ENCODE assay signal across 8 mouse cellular contexts in genomic region chr7:27650949-27651348, GRCm38 (mm10). TPM values are rescaled to one million over a fixed set of nuclear protein-coding genes. Genes with fewer than 3 reads are reported as not detected.
DNase-seq lines count a peak whose midpoint lies in the region; ATAC-seq lines count a peak whose summit lies in the region.

No protein-coding gene starts in this region.

- WGBS in heart, embryonic 10.5 days, result 6% methylated on average over 10 of the region's 10 CpGs
- 7% methylated on average over 10 of the region's 10 CpGs for WGBS in forebrain, embryonic 16.5 days
- 9% methylated on average over 10 of the region's 10 CpGs for WGBS in hindbrain, embryonic 12.5 days

- H3K9ac ChIP-seq in forebrain, embryonic 16.5 days (replicated peaks; ENCODE audit: low read depth, low read length), result no peak overlapping the region
- H3K9ac ChIP-seq in hindbrain, embryonic 12.5 days, result no peak overlapping the region

- no peaks in the 10 kb centered on the region for H3K36me3 ChIP-seq in heart, embryonic 10.5 days
- no peaks in the 10 kb centered on the region for H3K36me3 ChIP-seq in forebrain, embryonic 16.5 days (ENCODE audit: control insufficient read depth, insufficient read depth)
- H3K36me3 ChIP-seq in hindbrain, embryonic 12.5 days, result peaks cover 3% of the 10 kb centered on the region; the same call in 1 of the 2 replicates

- ATAC-seq in forebrain, embryonic 16.5 days, result no peak
- no peak for ATAC-seq in hindbrain, embryonic 12.5 days (ENCODE audit: low FRiP score)

- peak; percentile 92 for DNase-seq in heart, adult 11 months
- DNase-seq in heart, embryonic 10.5 days (ENCODE audit: low spot score), result no peak
- DNase-seq in cerebellum, adult 11-12 months, result peak; percentile 79
- peak; percentile 65 to 66 for DNase-seq in layer of hippocampus, postnatal 36 days
- peak; percentile 62 to 79 for DNase-seq in lung, postnatal 4 days
- DNase-seq in spleen, adult 12 weeks (ENCODE audit: low spot score), result peak; percentile 53

- H3K9me3 ChIP-seq in heart, embryonic 10.5 days, result no peaks in the 10 kb centered on the region
- no peaks in the 10 kb centered on the region for H3K9me3 ChIP-seq in forebrain, embryonic 16.5 days (ENCODE audit: control insufficient read depth, low read length)
- no peaks in the 10 kb centered on the region for H3K9me3 ChIP-seq in hindbrain, embryonic 12.5 days (replicated peaks)

- no peak overlapping the region for H3K27ac ChIP-seq in heart, embryonic 10.5 days
- no peak overlapping the region for H3K27ac ChIP-seq in forebrain, embryonic 16.5 days (ENCODE audit: low read length)
- no peak overlapping the region for H3K27ac ChIP-seq in hindbrain, embryonic 12.5 days

- H3K4me1 ChIP-seq in heart, embryonic 10.5 days, result peaks cover 8% of the 10 kb centered on the region
- H3K4me1 ChIP-seq in forebrain, embryonic 16.5 days (replicated peaks; ENCODE audit: control insufficient read depth, insufficient read depth, low read length), result peaks cover 21% of the 10 kb centered on the region
- H3K4me1 ChIP-seq in hindbrain, embryonic 12.5 days, result peaks cover 9% of the 10 kb centered on the region

- no peak overlapping the region for H3K4me3 ChIP-seq in heart, embryonic 10.5 days
- H3K4me3 ChIP-seq in forebrain, embryonic 16.5 days (replicated peaks; ENCODE audit: low read length), result no peak overlapping the region
- H3K4me3 ChIP-seq in hindbrain, embryonic 12.5 days, result no peak overlapping the region

- peaks cover 47% of the 10 kb centered on the region for H3K27me3 ChIP-seq in heart, embryonic 10.5 days (ENCODE audit: insufficient read depth, poor library complexity, severe bottlenecking)
- H3K27me3 ChIP-seq in forebrain, embryonic 16.5 days (replicated peaks; ENCODE audit: control insufficient read depth, insufficient read depth, low read length), result no peaks in the 10 kb centered on the region
- H3K27me3 ChIP-seq in hindbrain, embryonic 12.5 days, result peaks cover 37% of the 10 kb centered on the region

- peak overlapping the region; percentile 17; the same call in 1 of the 2 replicates for H3K4me2 ChIP-seq in forebrain, embryonic 16.5 days (ENCODE audit: low read length)
- H3K4me2 ChIP-seq in hindbrain, embryonic 12.5 days (replicated peaks), result 0 out of 2 replicates have a peak overlapping the region, but pooled peaks have one; percentile 13

RNA-seq across cellular contexts. Expression of gene Ttc9b, which starts 2.8 kb away (rescaled TPM):
- polyA plus RNA-seq in heart, embryonic 10.5 days (2016; fragmentation: Nextera tagmentation; extraction: Ambion mirVana), result not detected in 2 replicates
- 56.2 and 65.7 TPM in 2 replicates for polyA plus RNA-seq in forebrain, embryonic 16.5 days (2015; fragmentation: Nextera tagmentation; extraction: Ambion mirVana)
- 19.7 and 20.4 TPM in 2 replicates for polyA plus RNA-seq in hindbrain, embryonic 12.5 days (2016; fragmentation: Nextera tagmentation; extraction: Ambion mirVana)
- total RNA-seq in layer of hippocampus, postnatal 36 days (2021), result 10 to 100 TPM; 45.8 to 48.2 TPM

RNA-seq across cellular contexts. Expression of gene Map3k10, which starts 23.4 kb away (rescaled TPM):
- 4.5 and 10.6 TPM in 2 replicates for polyA plus RNA-seq in heart, embryonic 10.5 days (2016; fragmentation: Nextera tagmentation; extraction: Ambion mirVana)
- 10.6 and 14.3 TPM in 2 replicates for polyA plus RNA-seq in forebrain, embryonic 16.5 days (2015; fragmentation: Nextera tagmentation; extraction: Ambion mirVana)
- polyA plus RNA-seq in hindbrain, embryonic 12.5 days (2016; fragmentation: Nextera tagmentation; extraction: Ambion mirVana), result 18.8 and 19.8 TPM in 2 replicates
- total RNA-seq in layer of hippocampus, postnatal 36 days (2021), result 100 to 1,000 TPM; 177 to 185 TPM

RNA-seq across cellular contexts. Expression of gene Zfp607b, which starts 38.2 kb away (rescaled TPM):
- polyA plus RNA-seq in heart, embryonic 10.5 days (2016; fragmentation: Nextera tagmentation; extraction: Ambion mirVana), result 1.6 and 2.5 TPM in 2 replicates
- polyA plus RNA-seq in forebrain, embryonic 16.5 days (2015; fragmentation: Nextera tagmentation; extraction: Ambion mirVana), result 13.8 and 14.5 TPM in 2 replicates
- polyA plus RNA-seq in hindbrain, embryonic 12.5 days (2016; fragmentation: Nextera tagmentation; extraction: Ambion mirVana), result 6.9 and 8.7 TPM in 2 replicates
- total RNA-seq in layer of hippocampus, postnatal 36 days (2021), result 10 to 100 TPM; 10.0 to 10.3 TPM

RNA-seq across cellular contexts. Expression of gene Akt2, which starts 59.6 kb away (rescaled TPM):
- polyA plus RNA-seq in heart, embryonic 10.5 days (2016; fragmentation: Nextera tagmentation; extraction: Ambion mirVana), result 94.8 and 106 TPM in 2 replicates
- 83.7 and 99.3 TPM in 2 replicates for polyA plus RNA-seq in forebrain, embryonic 16.5 days (2015; fragmentation: Nextera tagmentation; extraction: Ambion mirVana)
- polyA plus RNA-seq in hindbrain, embryonic 12.5 days (2016; fragmentation: Nextera tagmentation; extraction: Ambion mirVana), result 85.0 and 90.5 TPM in 2 replicates
- total RNA-seq in layer of hippocampus, postnatal 36 days (2021), result 100 to 1,000 TPM in 1 of 2 experiments, 10 to 100 TPM in 1; 97.7 to 102 TPM

Comparison
In these comparisons a context has a peak if more than half of its experiments do, and no peak if none do; other contexts are left out.
1. RNA of gene Ttc9b, which starts 2.8 kb away (polyA plus RNA-seq): 56.2 to 65.7 TPM in forebrain, embryonic 16.5 days and 19.7 to 20.4 TPM in hindbrain, embryonic 12.5 days; not detected in heart, embryonic 10.5 days; every median in the first group is over 10 times any median in the second.